Mouse (Mus musculus) forelimb bud, embryonic 11.5 days (tissue): ENCODE results near the gene Olfr771.
"Not testable (repeated sequence)": the region's sequence is repeated elsewhere in the genome, so short reads cannot be mapped to it uniquely, and the experiment has no call there.

Source experiments
- DNase-seq: peaks from one replicate; pipeline ENCODE4 v3.0.0-alpha.2; 2012; ENCODE audit warnings: low read depth, low spot score

Olfr771 gene

DNA sequence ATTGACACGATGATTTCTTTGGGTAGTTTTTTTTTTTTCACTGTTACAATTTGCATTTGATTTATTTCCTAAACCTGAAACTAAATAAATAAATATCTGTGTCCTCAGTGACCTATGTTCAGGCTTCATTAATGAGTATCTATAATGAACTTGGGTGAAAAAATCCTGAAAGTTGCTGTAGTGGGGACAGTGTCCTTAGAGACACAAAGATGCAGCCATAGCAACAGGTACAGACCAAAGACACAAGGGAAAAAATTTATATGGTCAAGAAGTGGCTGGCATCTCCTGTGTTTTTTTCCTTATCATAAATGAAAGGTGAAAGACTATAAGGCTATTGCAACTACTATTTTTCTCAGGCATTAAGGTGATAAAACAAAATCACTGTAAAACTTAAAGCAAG is at the start of gene Olfr771:
Gene Olfr771 (minus strand): TSS at position 101 of the 400 bp plus-strand sequence.
- DNase-seq = no peak

DNA sequence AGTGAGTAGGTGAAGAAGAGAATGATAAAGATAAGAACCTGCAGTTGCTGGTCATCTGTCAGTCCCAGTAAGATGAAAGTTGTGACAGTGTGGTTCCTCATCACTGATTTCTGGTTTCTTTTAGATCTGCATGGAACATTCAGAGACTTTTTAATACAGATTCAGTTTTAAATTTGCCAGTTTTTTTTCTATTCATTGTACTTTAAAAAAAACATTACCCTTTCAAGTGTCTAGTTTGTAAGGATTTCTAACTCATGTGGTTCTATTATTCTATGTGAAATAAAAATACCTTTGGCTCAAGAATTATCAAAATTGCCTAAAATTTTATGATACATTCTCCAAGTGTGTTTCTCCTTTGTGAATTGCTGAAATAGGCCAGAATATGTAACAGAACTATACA is 22.8 kb upstream of the Olfr771 start, which contains the start of gene Olfr773:
Gene Olfr773 (minus strand): TSS at position 101 of the 400 bp plus-strand sequence.
- DNase-seq = not testable (repeated sequence)

DNA sequence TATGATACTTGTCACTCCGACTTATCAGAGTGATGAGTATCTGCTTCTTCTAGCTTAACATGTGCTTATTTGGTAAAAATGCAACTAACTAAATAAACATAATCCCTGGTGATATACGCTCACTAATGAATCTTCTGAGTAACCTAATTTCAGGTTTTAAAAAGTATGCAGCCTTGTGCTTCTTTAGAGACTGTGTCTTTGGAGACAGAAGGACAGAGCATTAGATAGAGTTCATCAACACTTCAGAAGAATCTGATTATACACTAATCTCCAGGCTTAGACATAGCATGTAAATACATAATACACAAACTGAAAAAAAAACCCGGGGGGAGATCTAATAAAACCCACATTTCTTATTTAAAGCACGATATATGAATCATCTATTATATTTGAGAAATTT is 13.3 kb upstream of the Olfr771 start, which contains the start of gene Olfr772:
Gene Olfr772 (minus strand): TSS at position 101 of the 400 bp plus-strand sequence.
- DNase-seq = not testable (repeated sequence)

DNA sequence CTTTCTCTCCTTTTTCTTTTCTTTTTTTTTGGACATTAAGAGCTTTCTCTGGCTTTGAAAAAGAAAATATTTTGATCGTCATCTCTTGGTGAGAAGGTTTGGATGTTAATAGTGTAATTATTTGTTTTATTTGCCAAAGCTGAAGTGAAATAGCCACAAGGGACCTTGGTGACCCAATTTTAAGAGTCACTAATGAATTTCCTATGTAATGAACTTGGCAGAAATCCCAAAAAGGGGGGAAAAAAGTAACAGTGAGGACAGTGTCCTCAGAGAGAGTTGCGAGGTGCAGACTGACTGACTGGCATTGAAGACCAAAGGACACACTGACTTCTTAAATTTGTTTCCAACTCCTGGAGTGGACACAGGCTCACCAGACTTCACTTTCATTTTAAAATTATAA is 25.7 kb downstream of the Olfr771 start, which contains the start of gene Olfr770:
Gene Olfr770 (minus strand): TSS at position 101 of the 400 bp plus-strand sequence.
- DNase-seq = no peak

DNA sequence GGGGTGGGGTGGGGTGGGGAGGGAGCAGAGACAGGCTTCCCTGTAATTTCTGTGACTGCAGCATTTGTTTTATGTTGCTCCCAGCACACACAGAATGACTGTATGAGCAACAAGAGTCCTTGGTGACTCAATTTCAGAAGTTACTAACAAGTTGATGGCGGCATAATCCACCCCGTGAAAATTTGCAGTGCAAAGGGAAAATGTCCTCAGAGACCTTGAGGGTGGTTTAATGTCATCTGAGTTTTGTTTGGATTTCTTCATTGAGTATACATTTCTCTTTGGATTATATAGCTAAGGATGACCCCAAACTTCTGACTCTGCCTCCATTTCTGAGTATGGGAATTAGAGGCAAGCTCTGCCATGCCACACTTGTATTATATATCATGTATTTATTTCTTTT is 46.8 kb downstream of the Olfr771 start, which contains the start of gene Olfr769:
Gene Olfr769 (minus strand): TSS at position 101 of the 400 bp plus-strand sequence.
- DNase-seq = no peak

DNA sequence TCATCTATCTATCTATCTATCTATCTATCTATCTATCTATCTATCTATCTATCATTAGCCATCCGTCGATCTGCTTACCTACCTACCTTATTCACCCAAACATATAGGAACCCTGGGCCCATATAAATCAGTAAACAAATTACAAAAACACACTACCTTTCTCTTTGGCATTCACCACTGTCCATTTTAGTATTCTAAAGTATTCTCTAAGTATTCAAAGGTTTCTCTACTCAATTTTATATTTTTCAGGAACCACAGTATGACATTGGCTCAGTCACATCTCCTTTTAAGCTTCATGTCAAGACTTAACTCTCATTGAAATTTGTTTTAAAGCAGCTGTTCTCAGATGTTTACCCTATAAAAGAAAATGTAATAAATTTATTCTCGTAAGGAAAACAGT is 49.4 kb downstream of the Olfr771 start:
- no peak for DNase-seq
